Mouse (Mus musculus): ENCODE measurements around the gene Flna. TPM values are rescaled to one million over a fixed set of nuclear protein-coding genes. Genes with fewer than 3 reads are reported as not detected.
A peak's percentile ranks its signal among the peaks of the same experiment; 100 is the strongest.

Gene Flna
- polyA plus RNA-seq, 1 experiment from 2014 or later = 88.1 TPM

GRCm38 (mm10) chrX:74277916-74278315, 28.3 kb upstream of the Flna start:
- DNase-seq (ENCODE audit: low spot score) = no peak
- H3K36me3 ChIP-seq (ENCODE audit: control insufficient read depth, insufficient read depth, low read length) = peaks cover 5% of the 10 kb centered on the region; the same call in 1 of the 2 replicates
- H3K4me2 ChIP-seq (ENCODE audit: low read length) = no peak overlapping the region
- 73% methylated on average over 8 of the region's 8 CpGs for WGBS
- no peaks in the 10 kb centered on the region for H3K4me1 ChIP-seq (ENCODE audit: control insufficient read depth, insufficient read depth, low read length)
- ATAC-seq = no peak
- H3K9me3 ChIP-seq (replicated peaks; ENCODE audit: control insufficient read depth, low read length) = no peaks in the 10 kb centered on the region
- no peaks in the 10 kb centered on the region for H3K27me3 ChIP-seq (replicated peaks; ENCODE audit: control insufficient read depth, insufficient read depth, low read length)
- H3K27ac ChIP-seq (ENCODE audit: low read depth, low read length) = no peak overlapping the region
- no peak overlapping the region for H3K9ac ChIP-seq (ENCODE audit: low read length)
- no peak overlapping the region for H3K4me3 ChIP-seq (ENCODE audit: low read depth, low read length)

GRCm38 (mm10) chrX:74273422-74274322, 24.1 kb upstream of the Flna start:
- Histone ChIP-seq H3K27me3 (replicated peaks; ENCODE audit: control insufficient read depth, insufficient read depth, low read length) (no peaks in the 10 kb centered on the region), H3K9me3 (replicated peaks; ENCODE audit: control insufficient read depth, low read length) (no peaks in the 10 kb centered on the region), H3K36me3 (ENCODE audit: control insufficient read depth, insufficient read depth, low read length) (peaks cover 8% of the 10 kb centered on the region; the same call in 1 of the 2 replicates), H3K4me2 (ENCODE audit: low read length) (no peak overlapping the region), H3K4me3 (ENCODE audit: low read depth, low read length) (no peak overlapping the region), H3K27ac (ENCODE audit: low read depth, low read length) (no peak overlapping the region), H3K4me1 (ENCODE audit: control insufficient read depth, insufficient read depth, low read length) (no peaks in the 10 kb centered on the region), H3K9ac (ENCODE audit: low read length) (no peak overlapping the region)
- DNase-seq (ENCODE audit: low spot score) = no peak
- WGBS = 36% methylated on average over 10 of the region's 10 CpGs
- no peak for ATAC-seq

GRCm38 (mm10) chrX:74270902-74271551, 21.4 kb upstream of the Flna start:
- Histone ChIP-seq H3K36me3 (ENCODE audit: control insufficient read depth, insufficient read depth, low read length) (peaks cover 8% of the 10 kb centered on the region; the same call in 1 of the 2 replicates), H3K9ac (ENCODE audit: low read length) (peak overlapping the region; percentile 74), H3K27ac (ENCODE audit: low read depth, low read length) (no peak overlapping the region), H3K4me1 (ENCODE audit: control insufficient read depth, insufficient read depth, low read length) (no peaks in the 10 kb centered on the region), H3K4me3 (ENCODE audit: low read depth, low read length) (peak overlapping the region; percentile 50), H3K4me2 (ENCODE audit: low read length) (peak overlapping the region; percentile 63), H3K9me3 (replicated peaks; ENCODE audit: control insufficient read depth, low read length) (no peaks in the 10 kb centered on the region), H3K27me3 (replicated peaks; ENCODE audit: control insufficient read depth, insufficient read depth, low read length) (no peaks in the 10 kb centered on the region)
- 37% methylated on average over 27 of the region's 27 CpGs for WGBS
- DNase-seq (ENCODE audit: low spot score) (peak; percentile 21), ATAC-seq (0 out of 2 replicates have a peak, but pooled peaks have one; percentile 1)

- peak within 1 kb of the TSS; percentile 63 for H3K4me2 ChIP-seq (ENCODE audit: low read length)
- H3K36me3 ChIP-seq (ENCODE audit: control insufficient read depth, insufficient read depth, low read length) = peaks cover 8% of the 10 kb centered on the region; the same call in 1 of the 2 replicates
- H3K9me3 ChIP-seq (replicated peaks; ENCODE audit: control insufficient read depth, low read length) = no peaks in the 10 kb centered on the region
- peak within 1 kb of the TSS; percentile 50 for H3K4me3 ChIP-seq (ENCODE audit: low read depth, low read length)
- peak within 1 kb of the TSS; percentile 74 for H3K9ac ChIP-seq (ENCODE audit: low read length)
- ATAC-seq (peak; percentile 96), DNase-seq (ENCODE audit: low spot score) (peak; percentile 98)
- H3K27me3 ChIP-seq (replicated peaks; ENCODE audit: control insufficient read depth, insufficient read depth, low read length) = no peaks in the 10 kb centered on the region
- 33% methylated on average over 42 of the region's 42 CpGs for WGBS
- H3K27ac ChIP-seq (ENCODE audit: low read depth, low read length) = peak within 1 kb of the TSS; percentile 94
- no peaks in the 10 kb centered on the region for H3K4me1 ChIP-seq (ENCODE audit: control insufficient read depth, insufficient read depth, low read length)
Observed at GRCm38 (mm10) chrX:74270062-74270901, 20.7 kb upstream of the Flna start, which contains the start of gene Rpl10. Gene Rpl10 (plus strand): TSS chrX:74270812.

- WGBS = 43% methylated on average over 3 of the region's 3 CpGs
Observed at GRCm38 (mm10) chrX:74269736-74270061, 20.1 kb upstream of the Flna start.

GRCm38 (mm10) chrX:74257746-74258145, 8.1 kb upstream of the Flna start:
- DNase-seq (ENCODE audit: low spot score) (no peak), ATAC-seq (no peak)
- Histone ChIP-seq H3K4me2 (ENCODE audit: low read length) (no peak overlapping the region), H3K27ac (ENCODE audit: low read depth, low read length) (no peak overlapping the region), H3K9ac (ENCODE audit: low read length) (no peak overlapping the region), H3K4me1 (ENCODE audit: control insufficient read depth, insufficient read depth, low read length) (peaks cover 5% of the 10 kb centered on the region; the same call in 1 of the 2 replicates), H3K27me3 (replicated peaks; ENCODE audit: control insufficient read depth, insufficient read depth, low read length) (no peaks in the 10 kb centered on the region), H3K36me3 (ENCODE audit: control insufficient read depth, insufficient read depth, low read length) (peaks cover 14% of the 10 kb centered on the region), H3K9me3 (replicated peaks; ENCODE audit: control insufficient read depth, low read length) (no peaks in the 10 kb centered on the region), H3K4me3 (ENCODE audit: low read depth, low read length) (no peak overlapping the region)
- 92% methylated on average over 3 of the region's 3 CpGs for WGBS

More at GRCm38 (mm10) chrX:74269736-74270061, 20.1 kb upstream of the Flna start:
- no peaks in the 10 kb centered on the region for H3K27me3 ChIP-seq (replicated peaks; ENCODE audit: control insufficient read depth, insufficient read depth, low read length)
- peak; percentile 30; the same call in 1 of the 2 replicates for ATAC-seq
- peaks cover 8% of the 10 kb centered on the region; the same call in 1 of the 2 replicates for H3K36me3 ChIP-seq (ENCODE audit: control insufficient read depth, insufficient read depth, low read length)
- H3K4me2 ChIP-seq (ENCODE audit: low read length) = peak overlapping the region; percentile 57
- peak overlapping the region; percentile 94 for H3K27ac ChIP-seq (ENCODE audit: low read depth, low read length)
- no peak for DNase-seq (ENCODE audit: low spot score)
- H3K4me1 ChIP-seq (ENCODE audit: control insufficient read depth, insufficient read depth, low read length) = no peaks in the 10 kb centered on the region
- H3K9ac ChIP-seq (ENCODE audit: low read length) = peak overlapping the region; percentile 64
- H3K9me3 ChIP-seq (replicated peaks; ENCODE audit: control insufficient read depth, low read length) = no peaks in the 10 kb centered on the region
- peak overlapping the region; percentile 50 for H3K4me3 ChIP-seq (ENCODE audit: low read depth, low read length)

- WGBS = 32% methylated on average over 31 of the region's 31 CpGs
- no peak for DNase-seq (ENCODE audit: low spot score)
- Histone ChIP-seq H3K4me1 (ENCODE audit: control insufficient read depth, insufficient read depth, low read length) (peaks cover 5% of the 10 kb centered on the region; the same call in 1 of the 2 replicates), H3K9ac (ENCODE audit: low read length) (peak overlapping the region; percentile 76), H3K9me3 (replicated peaks; ENCODE audit: control insufficient read depth, low read length) (no peaks in the 10 kb centered on the region), H3K27ac (ENCODE audit: low read depth, low read length) (peak overlapping the region; percentile 90), H3K4me3 (ENCODE audit: low read depth, low read length) (peak overlapping the region; percentile 50), H3K36me3 (ENCODE audit: control insufficient read depth, insufficient read depth, low read length) (peaks cover 14% of the 10 kb centered on the region), H3K27me3 (replicated peaks; ENCODE audit: control insufficient read depth, insufficient read depth, low read length) (no peaks in the 10 kb centered on the region), H3K4me2 (ENCODE audit: low read length) (peak overlapping the region; percentile 66)
- ATAC-seq = peak; percentile 6; the same call in 1 of the 2 replicates
Observed at GRCm38 (mm10) chrX:74254888-74255565, 5.4 kb upstream of the Flna start.
